Mouse (Mus musculus): ENCODE data around the gene Lancl2. TPM values are rescaled to one million over a fixed set of nuclear protein-coding genes. Genes with fewer than 3 reads are reported as not detected.

Gene Lancl2
- polyA plus RNA-seq (2012; ENCODE audit: insufficient read depth, insufficient read length, missing spikeins), result 13.8 and 15.8 TPM in 2 replicates

- TF ChIP-seq CTCF (IDR thresholded peaks at IDR 0.05; ENCODE audit: low read depth, low read length) (no peak), POLR2A (IDR thresholded peaks at IDR 0.05; ENCODE audit: borderline replicate concordance, low read depth, low read length) (no peak)
- H3K27ac ChIP-seq (ENCODE audit: insufficient read depth, low read depth, low read length), result peak within 1 kb of the TSS; percentile 89
- H3K4me1 ChIP-seq (ENCODE audit: control insufficient read depth, insufficient read depth, low read length), result peaks cover 7% of the 10 kb centered on the region
- peak within 1 kb of the TSS; percentile 88 for H3K4me3 ChIP-seq (ENCODE audit: insufficient read depth, low read length)
Observed at GRCm38 (mm10) chr6:57702376-57702742, at the start of gene Lancl2. Gene Lancl2 (plus strand): TSS chr6:57702540.

GRCm38 (mm10) chr6:57661295-57661694, 41.0 kb upstream of the Lancl2 start:
- no peak for TF ChIP-seq POLR2A (IDR thresholded peaks at IDR 0.05; ENCODE audit: borderline replicate concordance, low read depth, low read length)
- H3K4me3 ChIP-seq (ENCODE audit: insufficient read depth, low read length), result no peak overlapping the region
- H3K27ac ChIP-seq (ENCODE audit: insufficient read depth, low read depth, low read length), result no peak overlapping the region
- no peaks in the 10 kb centered on the region for H3K4me1 ChIP-seq (ENCODE audit: control insufficient read depth, insufficient read depth, low read length)

- H3K4me3 ChIP-seq (ENCODE audit: insufficient read depth, low read length), result no peak overlapping the region
- no peak overlapping the region for H3K27ac ChIP-seq (ENCODE audit: insufficient read depth, low read depth, low read length)
- no peaks in the 10 kb centered on the region for H3K4me1 ChIP-seq (ENCODE audit: control insufficient read depth, insufficient read depth, low read length)
- TF ChIP-seq CTCF (IDR thresholded peaks at IDR 0.05; ENCODE audit: low read depth, low read length), result no peak
- no peak for TF ChIP-seq POLR2A (IDR thresholded peaks at IDR 0.05; ENCODE audit: borderline replicate concordance, low read depth, low read length)
Observed at GRCm38 (mm10) chr6:57684156-57684555, 18.2 kb upstream of the Lancl2 start.

GRCm38 (mm10) chr6:57691467-57692261, 10.7 kb upstream of the Lancl2 start, which contains the start of gene Pyurf:
Gene Pyurf (minus strand): TSS chr6:57692078.
- Histone ChIP-seq H3K4me3 (ENCODE audit: insufficient read depth, low read length) (peak within 1 kb of the TSS; percentile 95), H3K27ac (ENCODE audit: insufficient read depth, low read depth, low read length) (peak within 1 kb of the TSS; percentile 93), H3K4me1 (ENCODE audit: control insufficient read depth, insufficient read depth, low read length) (peaks cover 2% of the 10 kb centered on the region; the same call in 1 of the 2 replicates)
- TF ChIP-seq CTCF (IDR thresholded peaks at IDR 0.05; ENCODE audit: low read depth, low read length) (no peak), POLR2A (IDR thresholded peaks at IDR 0.05; ENCODE audit: borderline replicate concordance, low read depth, low read length) (no peak)

GRCm38 (mm10) chr6:57693116-57693515, 9.2 kb upstream of the Lancl2 start:
- H3K27ac ChIP-seq (ENCODE audit: insufficient read depth, low read depth, low read length), result no peak overlapping the region
- H3K4me3 ChIP-seq (ENCODE audit: insufficient read depth, low read length), result no peak overlapping the region
- peaks cover 2% of the 10 kb centered on the region; the same call in 1 of the 2 replicates for H3K4me1 ChIP-seq (ENCODE audit: control insufficient read depth, insufficient read depth, low read length)
- no peak for TF ChIP-seq CTCF (IDR thresholded peaks at IDR 0.05; ENCODE audit: low read depth, low read length)
- TF ChIP-seq POLR2A (IDR thresholded peaks at IDR 0.05; ENCODE audit: borderline replicate concordance, low read depth, low read length), result no peak

- Histone ChIP-seq H3K4me3 (ENCODE audit: insufficient read depth, low read length) (no peak overlapping the region), H3K27ac (ENCODE audit: insufficient read depth, low read depth, low read length) (no peak overlapping the region), H3K4me1 (ENCODE audit: control insufficient read depth, insufficient read depth, low read length) (peaks cover 5% of the 10 kb centered on the region)
- TF ChIP-seq CTCF (IDR thresholded peaks at IDR 0.05; ENCODE audit: low read depth, low read length) (no peak), POLR2A (IDR thresholded peaks at IDR 0.05; ENCODE audit: borderline replicate concordance, low read depth, low read length) (no peak)
Observed at GRCm38 (mm10) chr6:57701686-57702085, 654 bp upstream of the Lancl2 start.

GRCm38 (mm10) chr6:57702743-57703499, 581 bp downstream of the Lancl2 start:
- peak overlapping the region; percentile 89 for H3K27ac ChIP-seq (ENCODE audit: insufficient read depth, low read depth, low read length)

GRCm38 (mm10) chr6:57703703-57704102, 1.4 kb downstream of the Lancl2 start:
- Histone ChIP-seq H3K4me1 (ENCODE audit: control insufficient read depth, insufficient read depth, low read length) (peaks cover 11% of the 10 kb centered on the region), H3K4me3 (ENCODE audit: insufficient read depth, low read length) (peak overlapping the region; percentile 88), H3K27ac (ENCODE audit: insufficient read depth, low read depth, low read length) (peak overlapping the region; percentile 89)
- TF ChIP-seq POLR2A (IDR thresholded peaks at IDR 0.05; ENCODE audit: borderline replicate concordance, low read depth, low read length), result no peak

More at GRCm38 (mm10) chr6:57702743-57703499, 581 bp downstream of the Lancl2 start:
- Histone ChIP-seq H3K4me1 (ENCODE audit: control insufficient read depth, insufficient read depth, low read length) (peaks cover 9% of the 10 kb centered on the region), H3K4me3 (ENCODE audit: insufficient read depth, low read length) (peak overlapping the region; percentile 88)
- TF ChIP-seq CTCF (IDR thresholded peaks at IDR 0.05; ENCODE audit: low read depth, low read length) (no peak), POLR2A (IDR thresholded peaks at IDR 0.05; ENCODE audit: borderline replicate concordance, low read depth, low read length) (no peak; the same call in 1 of the 2 replicates)

- Histone ChIP-seq H3K27ac (ENCODE audit: insufficient read depth, low read depth, low read length) (no peak overlapping the region), H3K4me3 (ENCODE audit: insufficient read depth, low read length) (no peak overlapping the region), H3K4me1 (ENCODE audit: control insufficient read depth, insufficient read depth, low read length) (peaks cover 12% of the 10 kb centered on the region)
- TF ChIP-seq CTCF (IDR thresholded peaks at IDR 0.05; ENCODE audit: low read depth, low read length), result no peak
- TF ChIP-seq POLR2A (IDR thresholded peaks at IDR 0.05; ENCODE audit: borderline replicate concordance, low read depth, low read length), result no peak
Observed at GRCm38 (mm10) chr6:57706721-57707120, 4.4 kb downstream of the Lancl2 start.

GRCm38 (mm10) chr6:57711726-57712125, 9.4 kb downstream of the Lancl2 start:
- peaks cover 10% of the 10 kb centered on the region for H3K4me1 ChIP-seq (ENCODE audit: control insufficient read depth, insufficient read depth, low read length)
- H3K27ac ChIP-seq (ENCODE audit: insufficient read depth, low read depth, low read length), result no peak overlapping the region
- H3K4me3 ChIP-seq (ENCODE audit: insufficient read depth, low read length), result no peak overlapping the region
- TF ChIP-seq CTCF (IDR thresholded peaks at IDR 0.05; ENCODE audit: low read depth, low read length), result no peak
- no peak for TF ChIP-seq POLR2A (IDR thresholded peaks at IDR 0.05; ENCODE audit: borderline replicate concordance, low read depth, low read length)
